Mouse (Mus musculus) left cerebral cortex, adult 18-20 months (tissue): ENCODE measurements around the gene Rbm34. TPM values are rescaled to one million over a fixed set of nuclear protein-coding genes. Genes with fewer than 3 reads are reported as not detected.
A peak's percentile ranks its signal among the peaks of the same experiment; 100 is the strongest.

Source experiments
- DNase-seq, 2 experiments: peaks; one replicate each; pipeline ENCODE4 v3.0.0; 2021 to 2022; ENCODE audit warnings: low spot score in 2 of 2, mixed read lengths in 1 of 2
- total RNA-seq, 2 experiments: library from RNA; stranded (reverse); gene quantifications; 2 replicates each; pipeline ENCODE4 v1.2.3; 2021

Rbm34 gene
- total RNA-seq, 2 experiments from 2014 or later, result 12.5 to 14.7 TPM

- no peak for DNase-seq
Measured at GRCm38 (mm10) chr8:126965246-126965645, 5.6 kb downstream of the Rbm34 start.

GRCm38 (mm10) chr8:126962871-126963270 lies 8.0 kb downstream of the Rbm34 start:
- DNase-seq, result no peak

DNA sequence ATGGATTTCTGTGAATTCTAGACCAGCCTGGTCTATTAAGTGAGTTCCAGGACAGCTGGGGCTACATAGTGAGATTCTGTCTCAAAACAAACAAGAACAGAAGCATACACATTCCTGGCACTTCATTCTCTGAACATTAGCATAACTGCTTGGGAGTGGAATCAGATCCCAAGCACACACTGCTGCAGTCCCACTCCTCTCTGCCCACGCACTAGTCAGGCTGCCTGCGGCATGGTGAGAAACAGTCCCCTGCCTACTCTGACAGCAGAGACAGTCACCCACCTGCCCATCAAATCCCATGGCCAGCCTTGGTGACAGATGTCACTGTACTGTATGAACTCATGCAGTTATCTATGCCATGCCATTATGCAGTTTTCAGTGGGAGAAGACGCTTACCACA lies 9.4 kb downstream of the Rbm34 start:
- DNase-seq, result peak; percentile 55 to 66

GRCm38 (mm10) chr8:126951900-126952636 lies 18.8 kb downstream of the Rbm34 start:
- no peak for DNase-seq

GRCm38 (mm10) chr8:126949527-126949926 lies 21.3 kb downstream of the Rbm34 start:
- no peak for DNase-seq

GRCm38 (mm10) chr8:126946444-126946843 lies 24.4 kb downstream of the Rbm34 start:
- no peak for DNase-seq

GRCm38 (mm10) chr8:126945730-126946163 lies 25.1 kb downstream of the Rbm34 start, which contains the start of gene Tomm20:
TSS of gene Tomm20 (minus strand) at chr8:126945844.
- DNase-seq, result peak; percentile 94 to 97

- DNase-seq, result peak in 1 of 2 experiments; percentile 44
Measured at GRCm38 (mm10) chr8:126944781-126945691, 25.8 kb downstream of the Rbm34 start.

- no peak for DNase-seq
Measured at GRCm38 (mm10) chr8:126943565-126943964, 27.3 kb downstream of the Rbm34 start.

DNA sequence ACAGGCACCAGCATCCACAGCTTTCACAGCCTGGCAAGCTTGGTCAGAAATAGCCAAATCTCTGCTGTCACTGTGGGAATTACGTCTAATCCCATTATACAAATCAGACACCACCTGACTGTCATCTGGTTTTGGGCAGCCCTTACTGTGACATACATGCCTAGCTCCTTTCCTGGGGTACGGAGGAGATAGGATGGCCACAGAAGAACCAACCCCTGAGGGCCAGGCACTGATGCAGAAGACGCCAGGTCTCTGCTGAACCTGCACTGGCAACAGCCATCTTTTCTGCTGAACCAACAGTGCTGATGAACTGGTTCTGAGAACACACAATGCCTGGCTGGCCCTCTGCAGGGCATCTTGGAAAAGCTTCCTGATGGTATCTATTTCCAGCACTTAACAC lies 33.5 kb downstream of the Rbm34 start:
- DNase-seq, result no peak

DNA sequence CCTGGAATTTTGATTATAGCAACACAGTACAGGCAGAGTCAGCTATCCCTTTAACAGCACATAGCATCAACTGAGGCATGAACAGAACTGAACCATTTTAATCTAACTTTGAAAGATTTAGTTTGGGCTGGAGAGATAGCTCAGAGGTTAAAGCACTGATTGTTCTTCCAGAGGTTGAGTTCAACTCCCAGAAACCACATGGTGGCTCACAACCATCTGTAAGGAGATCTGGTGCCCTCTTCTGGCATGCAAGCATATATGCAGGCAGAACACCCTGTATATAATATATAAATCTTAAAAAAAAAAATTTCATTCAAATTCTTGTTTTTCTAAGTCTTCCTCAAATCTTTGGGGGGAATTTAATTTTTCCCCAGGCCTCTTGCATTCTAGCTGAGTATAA lies 34.9 kb downstream of the Rbm34 start:
- DNase-seq, result no peak

- no peak for DNase-seq
Measured at GRCm38 (mm10) chr8:126935387-126935786, 35.5 kb downstream of the Rbm34 start.

- no peak for DNase-seq
Measured at GRCm38 (mm10) chr8:126932656-126933055, 38.2 kb downstream of the Rbm34 start.

- DNase-seq, result no peak
Measured at GRCm38 (mm10) chr8:126932249-126932648, 38.6 kb downstream of the Rbm34 start.

GRCm38 (mm10) chr8:126931720-126932119 lies 39.2 kb downstream of the Rbm34 start:
- no peak for DNase-seq

- peak; percentile 62 to 78 for DNase-seq
Measured at GRCm38 (mm10) chr8:126929607-126930161, 41.2 kb downstream of the Rbm34 start.

GRCm38 (mm10) chr8:126928755-126929505 lies 41.9 kb downstream of the Rbm34 start:
- no peak for DNase-seq

DNA sequence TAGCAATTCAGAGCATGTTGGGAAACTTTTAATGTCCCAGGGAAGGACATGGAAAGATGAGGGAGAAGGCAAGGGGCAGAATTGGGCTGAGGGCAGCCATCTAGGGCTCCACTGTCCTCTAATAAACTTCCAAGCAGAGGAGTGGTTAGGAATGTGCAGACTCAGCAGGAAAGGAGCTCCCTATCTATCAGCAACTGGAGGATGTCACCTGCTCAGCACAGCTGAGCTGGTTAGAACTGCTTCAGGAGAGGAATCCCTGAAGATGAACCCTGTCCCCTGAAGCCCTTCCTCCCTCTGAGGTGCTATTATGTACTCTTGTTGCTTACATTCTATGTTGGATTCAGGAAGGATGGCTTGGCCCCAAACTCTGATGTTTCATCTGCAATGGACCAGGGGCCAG lies 42.8 kb downstream of the Rbm34 start:
- DNase-seq, result no peak

DNA sequence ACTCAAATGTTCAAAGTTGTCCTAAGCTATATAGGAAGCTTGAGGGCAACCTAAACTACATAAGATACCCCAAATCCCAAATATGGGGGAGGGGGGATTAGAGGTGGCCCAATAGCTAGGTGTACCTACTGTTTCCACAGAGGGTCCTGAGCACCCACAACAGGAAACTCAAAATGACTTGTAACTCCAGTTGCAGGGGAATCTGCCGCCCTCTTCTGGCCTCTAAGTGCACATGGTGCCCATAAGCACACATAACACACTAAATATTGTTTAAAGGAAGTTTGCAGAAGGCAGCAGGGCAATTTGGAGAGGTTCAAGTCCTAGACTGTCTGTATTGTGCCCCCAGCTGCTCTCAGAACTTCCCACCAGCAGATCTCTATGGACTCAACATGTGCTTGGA lies 43.8 kb downstream of the Rbm34 start:
- no peak for DNase-seq

- no peak for DNase-seq
Measured at GRCm38 (mm10) chr8:126922981-126923380, 47.9 kb downstream of the Rbm34 start.

- DNase-seq, result no peak
Measured at GRCm38 (mm10) chr8:126921432-126921831, 49.4 kb downstream of the Rbm34 start.
